Mouse (Mus musculus) spleen, adult 2 months (tissue): ENCODE results near the gene Tbxas1.

Experiments
- CTCF ChIP-seq: fragments of 200-500 bp; IDR thresholded peaks from 2 replicates; pipeline ENCODE4 v1.5.1; 2011; ENCODE audit warnings: mild to moderate bottlenecking, inconsistent platforms; ENCODE audit not compliant: insufficient read depth, insufficient read length, insufficient replicate concordance; ENCODE audit errors: extremely low read depth
- POLR2A ChIP-seq: fragments of 200-500 bp; IDR thresholded peaks from 2 replicates; pipeline ENCODE4 v1.6.1; 2011; ENCODE audit warnings: low read depth, low read length, inconsistent platforms

- TF ChIP-seq CTCF: no peak
- no peak for TF ChIP-seq POLR2A
Measured at GRCm38 (mm10) chr6:39004003-39004473, 128.8 kb downstream of the Tbxas1 start.
